Mouse (Mus musculus): ENCODE data around the gene Pate2. TPM values are rescaled to one million over a fixed set of nuclear protein-coding genes. Genes with fewer than 3 reads are reported as not detected.

Pate2 gene
- polyA plus RNA-seq, 1 experiment: 0.33 TPM

- no peak for TF ChIP-seq GATA1 (IDR thresholded peaks at IDR 0.05; ENCODE audit: low read length)
Observed at GRCm38 (mm10) chr9:35592903-35593302, 22.8 kb downstream of the Pate2 start.

- no peak for TF ChIP-seq GATA1 (IDR thresholded peaks at IDR 0.05; ENCODE audit: low read length)
Observed at GRCm38 (mm10) chr9:35607647-35608405, 37.7 kb downstream of the Pate2 start.

- no peak for TF ChIP-seq GATA1 (IDR thresholded peaks at IDR 0.05; ENCODE audit: low read length)
Observed at GRCm38 (mm10) chr9:35611841-35612240, 41.8 kb downstream of the Pate2 start, which contains the start of gene Pate4. Gene Pate4 (minus strand): TSS chr9:35611941.

GRCm38 (mm10) chr9:35614005-35614404 lies 43.9 kb downstream of the Pate2 start:
- TF ChIP-seq GATA1 (IDR thresholded peaks at IDR 0.05; ENCODE audit: low read length): no peak

GRCm38 (mm10) chr9:35632981-35633380 lies 62.9 kb downstream of the Pate2 start:
- no peak for TF ChIP-seq GATA1 (IDR thresholded peaks at IDR 0.05; ENCODE audit: low read length)

GRCm38 (mm10) chr9:35648102-35648501 lies 78.0 kb downstream of the Pate2 start, which contains the start of gene Pate3:
Gene Pate3 (minus strand): TSS chr9:35648202.
- TF ChIP-seq GATA1 (IDR thresholded peaks at IDR 0.05; ENCODE audit: low read length): no peak

GRCm38 (mm10) chr9:35673557-35673956 lies 103.5 kb downstream of the Pate2 start:
- TF ChIP-seq GATA1 (IDR thresholded peaks at IDR 0.05; ENCODE audit: low read length): no peak

- TF ChIP-seq GATA1 (IDR thresholded peaks at IDR 0.05; ENCODE audit: low read length): no peak
Observed at GRCm38 (mm10) chr9:35687013-35687412, 116.9 kb downstream of the Pate2 start, which contains the start of gene Pate1. Gene Pate1 (minus strand): TSS chr9:35687390.

GRCm38 (mm10) chr9:35691924-35692323 lies 121.8 kb downstream of the Pate2 start:
- no peak for TF ChIP-seq GATA1 (IDR thresholded peaks at IDR 0.05; ENCODE audit: low read length)

GRCm38 (mm10) chr9:35707265-35707664 lies 137.2 kb downstream of the Pate2 start:
- TF ChIP-seq GATA1 (IDR thresholded peaks at IDR 0.05; ENCODE audit: low read length): no peak

Other genes with a start within 250 kb of the Pate2 start
- gene Cdon, start 149.2 kb upstream of the Pate2 start, polyA plus RNA-seq (2012): 0.03 TPM in 1 of 2 replicates, not detected in the other
- gene Gm1113, start 52.0 kb upstream of the Pate2 start, polyA plus RNA-seq (2012): not detected in 2 replicates
- not detected in 2 replicates for gene Ddx25, start 11.8 kb upstream of the Pate2 start, polyA plus RNA-seq (2012)
- gene Pus3, start 11.7 kb upstream of the Pate2 start, polyA plus RNA-seq (2012): 0.92 and 1.4 TPM in 2 replicates
- gene Hyls1, start 114 bp downstream of the Pate2 start, polyA plus RNA-seq (2012): 2.4 and 3.0 TPM in 2 replicates
- gene Pate4, start 41.7 kb downstream of the Pate2 start, polyA plus RNA-seq (2012): not detected in 2 replicates
- not detected in 2 replicates for gene Pate3, start 77.9 kb downstream of the Pate2 start, polyA plus RNA-seq (2012)
- not detected in 2 replicates for gene Pate1, start 117.1 kb downstream of the Pate2 start, polyA plus RNA-seq (2012)
- gene Gm17677, start 170.8 kb downstream of the Pate2 start, polyA plus RNA-seq (2012): not detected in 2 replicates
- gene Gm17727, start 207.8 kb downstream of the Pate2 start, polyA plus RNA-seq (2012): not detected in 2 replicates
- not detected in 2 replicates for gene Gm27235, start 219.8 kb downstream of the Pate2 start, polyA plus RNA-seq (2012)
- not detected in 2 replicates for gene D730048I06Rik, start 219.8 kb downstream of the Pate2 start, polyA plus RNA-seq (2012)

Measured in G1E-ER4 (cell line).